Mouse (Mus musculus): ENCODE results near the gene Cxcr1.

Gene Cxcr1

DNA sequence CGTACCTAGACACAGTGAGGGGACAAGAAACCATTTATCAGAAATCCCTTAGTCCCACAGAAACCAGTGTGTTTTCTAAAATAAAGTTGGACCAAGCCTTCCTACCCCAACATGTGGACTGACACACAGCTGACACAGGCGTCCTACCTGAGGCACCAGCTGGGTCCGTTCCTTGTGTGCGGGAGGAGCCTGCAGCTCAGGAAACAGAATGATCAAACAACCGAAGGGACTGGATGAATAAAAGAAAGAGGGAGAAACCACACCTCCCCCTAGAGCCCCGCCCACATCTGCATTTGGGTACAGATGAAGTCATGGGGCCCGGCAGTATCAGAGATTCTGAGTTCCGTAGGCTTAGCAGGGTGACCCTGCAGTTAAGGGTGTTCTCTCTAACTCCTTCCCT, at the start of gene Cxcr1:
Gene Cxcr1 (minus strand): TSS at position 187 of the 400 bp plus-strand sequence.
- DNase-seq (ENCODE audit: low read depth, low spot score): no peak

DNA sequence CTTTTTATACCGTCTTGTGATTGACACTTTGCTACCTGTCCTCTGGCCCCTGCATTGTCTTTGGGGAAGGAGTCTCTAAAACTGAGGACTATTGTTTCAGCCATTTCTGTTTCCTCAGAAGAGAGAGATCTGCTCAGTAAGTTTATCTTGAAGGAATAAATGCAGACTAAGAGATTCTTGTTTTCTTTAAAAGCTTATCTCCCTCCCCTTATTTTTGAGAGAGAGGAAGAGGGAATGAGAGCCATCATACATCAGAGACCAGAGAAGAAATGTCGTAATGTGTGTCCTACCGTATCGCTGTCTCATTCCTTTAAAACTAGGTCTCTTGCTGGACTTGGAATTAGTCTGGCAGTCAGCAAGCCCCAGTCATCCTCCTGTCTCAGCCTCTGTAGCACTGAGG, 46.4 kb upstream of the Cxcr1 start:
- no peak for DNase-seq (ENCODE audit: low read depth, low spot score)

GRCm38 (mm10) chr1:74240311-74240710, 45.9 kb upstream of the Cxcr1 start:
- DNase-seq (ENCODE audit: low read depth, low spot score): no peak

DNA sequence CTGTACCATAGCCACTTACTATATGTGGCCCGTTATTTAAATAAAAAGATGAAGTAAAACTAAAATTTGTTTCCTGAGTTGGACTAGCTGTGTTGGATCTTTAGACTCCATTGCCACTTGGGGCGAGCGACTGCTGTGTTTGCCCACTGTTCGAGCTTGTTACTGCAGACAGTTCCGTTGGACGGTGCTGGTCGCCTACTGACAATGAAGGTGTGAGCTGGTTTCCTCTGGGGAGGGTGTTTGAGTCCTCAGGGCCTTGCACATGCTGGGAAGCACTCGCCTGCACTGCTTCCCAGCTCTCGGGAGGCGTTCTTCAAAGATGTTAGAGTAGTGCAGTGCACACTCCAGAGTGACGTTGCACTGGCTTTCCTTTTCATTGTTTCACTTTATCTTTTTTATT, 45.2 kb upstream of the Cxcr1 start:
- peak; percentile 41 for DNase-seq (ENCODE audit: low read depth, low spot score)

DNA sequence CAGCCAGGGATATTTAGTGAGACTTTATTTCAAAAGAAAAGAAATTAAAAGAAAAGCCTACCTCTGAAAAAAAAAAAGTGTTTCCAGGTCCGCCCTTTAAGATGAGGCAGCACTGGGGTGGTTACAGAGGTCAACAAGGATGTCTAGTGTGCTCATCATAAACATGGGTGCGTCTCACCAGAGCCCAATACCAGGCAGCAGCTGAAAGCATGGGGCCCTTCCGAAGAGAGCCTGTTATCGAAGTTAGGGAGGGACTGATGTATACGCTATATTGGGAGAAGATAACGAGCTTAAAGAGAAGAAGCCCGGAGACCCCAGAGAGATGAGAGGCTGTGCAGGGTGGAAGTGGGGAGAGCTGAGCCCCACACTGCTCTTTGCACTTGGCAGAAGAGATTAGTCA, 44.7 kb upstream of the Cxcr1 start:
- DNase-seq (ENCODE audit: low read depth, low spot score): peak; percentile 57

DNA sequence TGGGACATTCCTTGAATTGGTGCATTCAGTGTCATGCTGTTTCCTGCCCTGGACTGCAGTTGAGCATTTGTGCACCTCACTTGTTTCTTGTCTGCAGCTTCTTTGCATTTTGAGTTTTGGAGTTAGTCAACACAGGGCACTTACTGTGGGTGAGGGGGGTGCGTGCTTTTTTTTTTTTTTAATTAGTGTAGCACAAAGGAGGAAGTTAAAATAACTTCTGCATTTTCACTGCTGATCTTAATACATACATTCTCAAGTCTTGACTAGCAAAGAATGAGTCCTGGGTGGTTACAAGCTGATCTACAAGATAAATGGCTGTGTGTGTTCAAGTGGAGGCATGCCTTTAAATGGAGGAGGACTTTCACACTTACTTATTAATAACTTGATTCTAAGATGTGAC, 43.7 kb upstream of the Cxcr1 start:
- peak; percentile 45 for DNase-seq (ENCODE audit: low read depth, low spot score)

- no peak for DNase-seq (ENCODE audit: low read depth, low spot score)
Observed at GRCm38 (mm10) chr1:74237671-74238070, 43.2 kb upstream of the Cxcr1 start.

GRCm38 (mm10) chr1:74236590-74237317, 42.3 kb upstream of the Cxcr1 start:
- DNase-seq (ENCODE audit: low read depth, low spot score): peak; percentile 61

- DNase-seq (ENCODE audit: low read depth, low spot score): peak; percentile 99
Observed at GRCm38 (mm10) chr1:74235938-74236589, 41.6 kb upstream of the Cxcr1 start, which contains the start of gene Arpc2. Arpc2 (plus strand) TSS chr1:74236084.

DNA sequence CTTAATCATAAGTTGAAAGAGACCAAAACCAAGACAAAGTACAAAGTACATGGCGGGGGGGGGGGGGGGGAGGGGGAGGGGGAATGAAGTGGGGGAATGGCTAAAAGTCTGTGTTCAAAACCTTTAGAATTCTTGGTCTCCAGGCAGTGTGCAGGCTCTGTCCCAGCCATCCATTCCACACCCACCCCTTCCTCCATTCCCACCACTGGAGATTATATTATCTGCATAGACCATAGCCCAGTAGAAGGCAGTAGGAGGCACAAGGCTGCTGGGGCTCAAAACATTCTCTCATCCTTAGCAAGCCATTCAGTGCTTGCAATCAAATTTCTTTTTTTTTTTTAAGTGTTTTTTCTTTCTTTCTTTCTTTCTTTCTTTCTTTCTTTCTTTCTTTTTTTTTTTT, 36.6 kb upstream of the Cxcr1 start:
- DNase-seq (ENCODE audit: low read depth, low spot score): no peak

- DNase-seq (ENCODE audit: low read depth, low spot score): no peak
Observed at GRCm38 (mm10) chr1:74229942-74230341, 35.5 kb upstream of the Cxcr1 start.

- DNase-seq (ENCODE audit: low read depth, low spot score): peak; percentile 89
Observed at GRCm38 (mm10) chr1:74227317-74227716, 32.9 kb upstream of the Cxcr1 start.

DNA sequence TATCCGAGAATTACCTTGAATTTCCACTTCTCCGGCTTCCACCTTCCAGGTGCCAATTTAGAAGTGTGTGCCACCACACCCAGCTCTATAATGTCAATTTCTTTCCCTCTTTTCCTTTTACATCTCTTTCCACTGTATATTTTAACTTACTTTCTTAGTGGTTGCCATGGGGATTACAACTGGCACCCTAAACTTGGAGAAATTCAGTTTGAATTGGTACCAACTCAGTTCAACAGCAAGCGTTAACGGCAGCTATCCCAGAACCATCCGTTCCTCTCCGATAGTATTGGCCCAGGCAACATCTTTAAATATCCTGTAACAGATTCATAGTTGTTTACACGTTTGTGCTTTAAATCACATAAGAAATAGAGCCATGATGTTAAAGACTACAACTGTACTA, 25.5 kb upstream of the Cxcr1 start:
- no peak for DNase-seq (ENCODE audit: low read depth, low spot score)

- DNase-seq (ENCODE audit: low read depth, low spot score): no peak
Observed at GRCm38 (mm10) chr1:74208941-74209340, 14.5 kb upstream of the Cxcr1 start.

DNA sequence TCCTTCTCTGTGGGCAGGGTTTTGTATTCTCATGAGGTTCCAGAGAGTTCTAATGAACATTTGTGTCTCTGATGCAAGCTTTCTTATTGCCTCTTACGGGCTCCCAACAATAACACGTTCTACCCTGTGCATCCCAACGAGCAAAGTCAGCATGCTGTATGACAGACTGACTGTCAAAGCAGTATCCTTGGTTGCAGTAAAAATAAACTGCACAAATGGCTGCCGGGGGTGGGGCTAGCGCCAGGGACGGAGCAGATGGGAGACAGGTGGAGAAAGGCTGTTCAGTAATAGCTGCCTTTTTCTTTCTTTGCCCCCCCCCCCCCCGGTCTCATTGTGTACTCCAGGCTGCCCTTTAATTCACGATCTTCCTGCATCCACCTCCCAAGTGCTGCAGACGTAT, 13.5 kb upstream of the Cxcr1 start:
- DNase-seq (ENCODE audit: low read depth, low spot score): no peak

DNA sequence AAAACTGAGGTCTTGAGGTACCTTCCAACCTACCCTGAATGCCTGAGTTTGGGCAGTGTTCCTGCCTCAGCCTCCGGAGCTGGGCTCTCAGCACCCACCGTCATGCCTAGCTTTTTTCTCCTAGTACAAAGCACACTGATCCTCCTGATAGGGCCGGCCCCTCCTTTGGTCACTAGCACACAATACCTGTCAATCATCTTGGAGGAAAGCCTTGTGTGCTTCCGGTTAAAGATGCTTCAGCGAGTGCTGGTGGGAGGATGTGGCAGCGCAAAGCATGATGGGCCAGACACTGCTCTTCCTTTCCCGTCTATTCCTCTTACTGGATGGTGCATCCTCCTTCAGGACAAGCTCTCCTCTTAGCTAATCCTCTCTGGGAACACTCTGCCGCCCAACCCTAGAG, 12.2 kb upstream of the Cxcr1 start:
- DNase-seq (ENCODE audit: low read depth, low spot score): peak; percentile 28

GRCm38 (mm10) chr1:74205881-74206280, 11.4 kb upstream of the Cxcr1 start:
- DNase-seq (ENCODE audit: low read depth, low spot score): peak; percentile 73

DNA sequence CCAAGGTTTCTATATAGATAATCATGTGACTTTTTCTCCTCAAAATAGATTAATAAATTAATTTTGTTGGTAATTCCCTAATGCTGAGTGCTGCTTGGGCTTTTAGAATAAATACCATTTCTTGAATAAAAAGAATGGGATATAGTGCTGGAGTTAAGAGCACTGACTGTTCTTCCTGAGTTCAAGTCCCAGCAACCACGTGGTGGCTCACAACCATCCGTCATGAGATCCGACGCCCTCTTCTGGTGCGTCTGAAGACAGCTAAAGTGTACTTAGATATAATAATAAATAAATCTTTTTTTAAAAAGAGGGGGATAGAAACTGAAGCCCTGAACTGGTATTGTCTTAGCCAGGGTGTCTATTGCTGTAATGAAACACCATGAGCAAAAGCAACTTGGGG, 9.0 kb upstream of the Cxcr1 start:
- DNase-seq (ENCODE audit: low read depth, low spot score): peak; percentile 24

DNA sequence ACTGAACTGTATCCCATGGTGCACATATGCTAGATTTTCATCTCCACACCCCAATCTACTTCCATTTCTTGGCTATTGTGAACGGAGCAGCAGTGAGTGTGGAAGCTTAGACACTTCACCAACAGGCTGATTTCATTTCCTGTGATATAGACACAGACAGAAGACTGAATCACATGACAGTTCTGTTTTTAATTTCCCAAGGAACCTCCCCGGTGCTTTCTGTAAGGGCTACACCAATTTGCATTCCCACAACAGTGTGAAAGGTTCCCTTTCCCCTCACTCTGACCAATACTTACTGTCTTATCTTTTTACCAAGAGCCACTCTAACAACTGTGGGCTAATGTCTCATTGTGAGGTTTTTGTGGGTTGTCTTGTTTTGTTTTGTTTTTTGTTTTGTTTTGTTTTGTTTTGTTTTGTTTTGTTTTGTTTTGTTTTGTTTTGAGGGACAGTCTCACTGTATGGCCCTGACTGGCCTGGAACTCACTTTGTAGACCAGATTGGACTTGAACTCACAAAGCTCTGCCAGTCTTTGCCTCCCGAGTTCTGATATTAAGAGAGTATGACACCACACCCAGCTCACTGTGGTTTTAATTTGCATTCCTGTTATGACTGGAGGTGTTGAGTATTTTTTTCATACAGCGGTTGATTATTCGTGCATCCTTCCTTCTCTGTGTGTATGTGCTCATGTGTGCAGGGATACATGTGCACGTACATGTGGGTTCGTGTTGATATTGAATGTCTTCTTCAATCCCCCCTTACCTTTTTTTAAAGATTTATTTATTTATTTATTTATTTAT, 6.8 kb upstream of the Cxcr1 start:
- DNase-seq (ENCODE audit: low read depth, low spot score): peak; percentile 59

GRCm38 (mm10) chr1:74199046-74199445, 4.6 kb upstream of the Cxcr1 start:
- DNase-seq (ENCODE audit: low read depth, low spot score): no peak

- DNase-seq (ENCODE audit: low read depth, low spot score): no peak
Observed at GRCm38 (mm10) chr1:74197726-74198470, 3.5 kb upstream of the Cxcr1 start.

All from CD4-positive, CD25-positive, alpha-beta regulatory T cell, adult 2 months (primary cell).